Mouse (Mus musculus) adrenal gland (tissue): ENCODE measurements around the gene Csnk2a2.

Experiments used
- intact Hi-C: fragments of 180-260 bp; cut with DNase I; formaldehyde crosslinking; loops from one replicate; pipeline ENCODE4 v1.15.1; 2025

Gene Csnk2a2

DNA sequence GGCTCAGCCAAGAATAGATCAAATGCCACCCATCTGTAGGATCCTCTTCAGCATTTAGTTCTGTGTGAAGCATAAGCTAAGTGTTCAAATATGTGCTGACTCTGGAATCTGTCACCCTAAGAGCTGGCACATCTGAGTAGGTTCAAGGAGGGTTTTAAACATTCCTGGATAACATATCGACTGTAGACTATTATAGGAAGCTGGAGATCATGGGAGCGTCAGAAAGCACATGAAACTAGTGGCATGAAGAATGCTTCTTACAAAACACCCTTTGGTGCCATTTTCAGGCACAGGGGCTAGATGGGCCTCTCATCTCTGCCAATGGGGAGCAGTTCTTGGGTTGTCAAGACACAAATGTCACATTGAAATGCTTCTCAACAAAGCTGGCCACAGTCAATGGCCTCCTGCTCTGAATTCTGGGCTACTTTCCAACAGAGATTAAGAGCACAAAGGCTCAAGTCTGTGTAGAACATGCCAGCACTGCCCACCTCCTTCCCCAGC, 63.0 kb downstream of the Csnk2a2 start:
- intact Hi-C loops, result loop anchor here (5.0 kb wide), 1 partner anchor 80 kb away; no protein-coding TSS in a partner anchor

- intact Hi-C loops, result loop anchor here (5.0 kb wide), 1 partner anchor 77 kb away; no protein-coding TSS in a partner anchor
These were observed 65.2 kb downstream of the Csnk2a2 start for GRCm38 (mm10) chr8:95424682-95425081.

- intact Hi-C loops, result no loop called here
These were observed 67.5 kb downstream of the Csnk2a2 start for GRCm38 (mm10) chr8:95422193-95422810.

DNA sequence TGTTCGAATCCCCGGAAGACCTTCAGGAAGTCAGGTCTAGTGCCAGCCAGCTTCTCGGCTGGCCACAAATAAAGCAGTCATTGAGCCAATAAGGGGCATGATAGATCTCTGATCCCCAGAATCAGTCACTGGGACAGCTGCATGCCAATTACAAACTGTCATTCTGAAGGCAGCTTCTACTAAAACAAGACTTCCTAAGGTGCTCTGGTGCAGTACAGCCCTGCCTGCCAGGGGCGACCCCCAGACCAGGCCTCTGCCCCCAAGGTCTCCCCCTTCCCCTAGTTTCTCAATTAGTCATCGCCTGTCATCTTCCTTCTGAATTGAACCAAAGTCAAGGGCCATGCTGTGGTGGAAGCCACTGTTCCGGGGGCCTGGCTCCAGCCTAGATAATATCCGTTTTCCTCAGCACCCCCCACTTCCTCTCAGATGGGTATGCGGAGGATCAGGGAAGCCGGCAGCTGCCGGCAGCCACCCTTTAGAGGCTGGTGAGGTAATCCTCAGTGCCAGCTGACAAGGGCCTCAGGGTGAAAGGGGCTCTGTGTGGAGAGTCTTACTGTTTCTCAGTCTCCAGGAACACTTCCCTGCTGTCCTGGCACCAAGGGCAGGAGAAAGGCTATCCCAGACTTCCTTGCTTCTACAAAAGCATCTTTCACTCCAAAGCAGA, 78.4 kb downstream of the Csnk2a2 start:
- intact Hi-C loops, result no loop called here

DNA sequence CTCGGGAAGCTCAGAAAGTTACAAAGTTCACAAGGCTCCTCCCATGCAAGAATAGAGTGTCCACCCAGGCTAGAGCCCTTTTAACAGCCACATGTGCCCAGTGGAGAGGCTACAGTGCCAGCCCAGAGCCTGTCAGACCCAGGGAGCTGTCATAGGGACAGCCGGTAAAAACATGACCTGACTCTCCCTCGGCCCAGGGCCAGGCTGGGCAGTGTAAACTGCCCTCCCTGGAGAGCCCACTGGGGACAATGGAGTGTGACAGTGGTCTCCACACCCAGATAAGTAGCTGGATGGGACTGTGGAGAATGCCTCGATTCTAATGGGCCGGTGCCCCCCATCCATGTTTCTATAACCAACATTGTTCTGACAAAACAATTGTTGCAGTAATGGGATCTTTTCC, 80.3 kb downstream of the Csnk2a2 start:
- intact Hi-C loops, result no loop called here

- intact Hi-C loops, result no loop called here
These were observed 88.7 kb downstream of the Csnk2a2 start for GRCm38 (mm10) chr8:95401091-95401490.

- intact Hi-C loops, result no loop called here
These were observed 90.7 kb downstream of the Csnk2a2 start for GRCm38 (mm10) chr8:95399131-95399530.

DNA sequence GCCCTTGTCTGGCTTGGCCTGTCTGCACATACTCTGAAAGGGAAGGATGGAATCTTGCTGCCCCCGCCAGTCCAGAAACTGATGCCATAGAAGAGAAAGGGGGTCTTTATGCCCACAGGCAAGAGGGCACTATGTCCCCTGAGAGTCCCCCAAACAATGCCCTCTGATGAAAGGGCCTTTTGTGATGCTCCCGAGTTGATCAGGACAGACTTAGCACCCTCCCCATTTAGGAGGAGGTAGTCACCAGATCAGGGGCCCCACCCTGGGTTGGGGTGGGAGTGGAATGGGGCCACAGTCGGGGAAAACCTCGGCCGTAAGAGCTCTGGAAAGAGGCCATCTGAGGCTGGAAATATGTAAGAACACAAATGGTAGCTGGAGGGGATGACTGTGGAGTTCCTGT, 92.6 kb downstream of the Csnk2a2 start:
- intact Hi-C loops, result no loop called here

DNA sequence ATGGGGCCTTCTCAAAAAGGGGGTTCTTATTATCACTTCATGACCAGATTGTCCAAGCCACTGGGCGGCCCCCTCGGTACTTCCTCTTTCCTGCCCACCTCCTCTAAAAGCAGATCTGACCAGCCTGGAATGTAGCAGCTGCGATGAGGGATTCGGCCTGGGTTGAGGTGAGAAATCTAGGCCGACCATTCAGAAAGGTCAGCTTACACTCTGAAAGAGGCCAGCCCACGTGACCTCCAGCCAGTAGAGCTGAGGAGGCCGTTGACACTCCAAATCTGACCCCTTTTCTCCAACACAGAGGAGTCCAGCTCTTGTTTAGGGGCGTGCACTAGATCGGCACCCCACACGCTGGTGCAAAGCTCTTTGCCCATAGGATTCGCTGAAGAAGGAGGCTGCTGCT, 93.1 kb downstream of the Csnk2a2 start:
- intact Hi-C loops, result no loop called here
